Mouse (Mus musculus) thymus, postnatal 10 days (tissue): ENCODE results near the gene 1700029H14Rik.

ENCODE experiments used
- DNase-seq, 2 experiments: peaks; one replicate each; pipeline ENCODE4 v3.0.0; 2021; ENCODE audit warnings: low spot score in 2 of 2

Gene 1700029H14Rik

DNA sequence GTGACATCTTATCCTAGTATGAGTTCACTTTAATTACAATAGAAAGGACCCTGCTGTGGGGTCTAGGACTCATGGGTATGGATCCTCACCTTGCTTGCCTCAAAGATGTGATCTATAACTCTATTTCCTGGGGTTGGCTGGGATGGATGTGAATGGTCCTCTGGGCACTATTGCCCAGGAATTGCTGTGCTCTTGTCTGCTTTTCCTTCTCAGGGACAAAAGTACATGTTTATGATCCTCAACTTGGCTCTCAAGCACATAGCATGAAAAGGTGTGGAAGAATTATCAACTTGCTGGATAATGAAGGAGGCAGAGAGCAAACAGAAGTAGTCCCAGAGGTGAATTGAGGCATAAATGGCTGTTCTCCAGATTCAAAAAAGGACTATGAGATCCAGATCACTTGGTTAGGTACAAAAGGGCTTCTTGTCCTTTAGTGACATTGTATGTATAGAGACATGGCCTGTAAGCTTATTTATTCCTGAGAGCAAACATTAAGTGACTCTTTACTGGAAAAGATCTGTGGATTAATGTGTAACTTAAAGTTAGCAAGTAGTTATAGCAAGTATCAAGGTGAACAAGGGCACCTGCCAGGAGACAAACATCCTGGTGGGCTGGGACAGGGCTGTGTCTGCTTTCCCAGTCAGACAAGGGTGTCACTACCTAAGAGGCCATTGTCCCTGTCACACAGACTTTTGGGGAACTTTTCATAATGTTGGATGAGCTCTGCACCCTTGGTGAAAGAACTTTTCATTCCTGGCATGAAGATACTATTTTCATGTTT, 57.2 kb downstream of the 1700029H14Rik start:
- DNase-seq = no peak

DNA sequence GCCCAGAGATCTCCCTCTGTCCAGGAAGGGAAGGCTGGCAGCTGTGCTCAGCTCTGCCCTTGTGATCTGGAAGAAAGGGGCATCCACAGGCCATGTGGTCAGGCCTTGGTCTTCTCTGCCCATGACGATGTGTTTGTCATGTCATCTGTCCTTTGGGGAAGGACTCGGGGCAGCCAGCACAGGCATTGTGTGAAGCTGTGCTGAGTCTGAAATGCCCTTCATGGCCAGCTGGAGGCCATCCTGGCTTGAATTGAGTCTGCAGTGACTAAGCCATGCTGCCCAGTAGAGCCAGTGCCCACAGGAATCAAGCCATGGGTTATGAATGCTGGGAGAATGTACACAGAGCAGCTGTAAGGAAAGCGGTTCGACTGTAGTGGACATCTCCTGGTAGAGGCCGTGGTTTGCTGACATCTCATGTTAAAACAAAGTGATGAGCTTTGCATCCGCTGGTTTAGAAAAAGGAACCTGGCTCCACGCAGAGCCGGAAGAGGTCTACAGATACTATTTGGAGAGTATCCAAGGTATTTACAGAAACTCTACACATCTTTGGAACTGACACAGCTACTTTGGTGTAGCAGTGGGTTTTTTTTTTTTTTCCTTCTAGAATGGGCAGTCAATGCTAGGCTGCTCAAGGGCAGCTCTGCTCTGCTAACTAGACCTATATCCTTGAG, 58.2 kb downstream of the 1700029H14Rik start:
- no peak for DNase-seq

- no peak for DNase-seq
Observed at GRCm38 (mm10) chr8:13501221-13501620, 61.0 kb downstream of the 1700029H14Rik start.
